ENCODE assay signal across 15 mouse cellular contexts in genomic region chr10:122808186-122808585, GRCm38 (mm10).
DNase-seq lines count a peak whose midpoint lies in the region; ATAC-seq lines count a peak whose summit lies in the region.
"Had no signal": no experiment of that assay in that cellular context is flagged by ENCODE, and none has a peak within 500 bp of the region (broad histone marks: within the 10 kb centered on the region; RNA-seq: fewer than 3 reads in every experiment).

No protein-coding gene starts in this region.

- peaks cover 13% of the 10 kb centered on the region for H3K4me1 ChIP-seq in forebrain, embryonic 16.5 days (replicated peaks; ENCODE audit: control insufficient read depth, insufficient read depth, low read length)
- peaks cover 14% of the 10 kb centered on the region for H3K4me1 ChIP-seq in forebrain, embryonic 13.5 days
- peaks cover 13% of the 10 kb centered on the region for H3K4me1 ChIP-seq in hindbrain, embryonic 14.5 days (replicated peaks; ENCODE audit: control insufficient read depth, insufficient read depth, low read length)
- H3K4me1 ChIP-seq in hindbrain, embryonic 16.5 days (ENCODE audit: control insufficient read depth, insufficient read depth, low read depth, low read length): peaks cover 11% of the 10 kb centered on the region
- peaks cover 8% of the 10 kb centered on the region for H3K4me1 ChIP-seq in lung, embryonic 15.5 days
- H3K4me1 ChIP-seq in intestine, embryonic 15.5 days (replicated peaks): 0 out of 2 replicates have a peak, but pooled peaks cover 4% of the 10 kb centered on the region

- 63% methylated on average over 4 of the region's 4 CpGs for WGBS in forebrain, embryonic 16.5 days
- 70% methylated on average over 4 of the region's 4 CpGs for WGBS in forebrain, embryonic 13.5 days
- WGBS in hindbrain, embryonic 14.5 days: 47% methylated on average over 4 of the region's 4 CpGs
- 45% methylated on average over 4 of the region's 4 CpGs for WGBS in hindbrain, embryonic 16.5 days
- 78% methylated on average over 4 of the region's 4 CpGs for WGBS in lung, embryonic 15.5 days
- 73% methylated on average over 4 of the region's 4 CpGs for WGBS in intestine, embryonic 15.5 days

- H3K9me3 ChIP-seq in forebrain, embryonic 16.5 days (ENCODE audit: control insufficient read depth, low read length): no peaks in the 10 kb centered on the region
- H3K9me3 ChIP-seq in forebrain, embryonic 13.5 days (replicated peaks): peaks cover 5% of the 10 kb centered on the region; the same call in 1 of the 2 replicates
- H3K9me3 ChIP-seq in hindbrain, embryonic 14.5 days (ENCODE audit: control insufficient read depth, low read length): peaks cover 10% of the 10 kb centered on the region; the same call in 1 of the 2 replicates
- peaks cover 6% of the 10 kb centered on the region; the same call in 1 of the 2 replicates for H3K9me3 ChIP-seq in hindbrain, embryonic 16.5 days (ENCODE audit: control insufficient read depth, low read length)
- no peaks in the 10 kb centered on the region for H3K9me3 ChIP-seq in lung, embryonic 15.5 days
- no peaks in the 10 kb centered on the region for H3K9me3 ChIP-seq in intestine, embryonic 15.5 days

- no peaks in the 10 kb centered on the region for H3K27me3 ChIP-seq in forebrain, embryonic 16.5 days (replicated peaks; ENCODE audit: control insufficient read depth, insufficient read depth, low read length)
- H3K27me3 ChIP-seq in forebrain, embryonic 13.5 days: no peaks in the 10 kb centered on the region
- no peaks in the 10 kb centered on the region for H3K27me3 ChIP-seq in hindbrain, embryonic 14.5 days (ENCODE audit: control insufficient read depth, insufficient read depth, low read length)
- no peaks in the 10 kb centered on the region for H3K27me3 ChIP-seq in hindbrain, embryonic 16.5 days (replicated peaks; ENCODE audit: control insufficient read depth, insufficient read depth, low read length)
- H3K27me3 ChIP-seq in lung, embryonic 15.5 days: no peaks in the 10 kb centered on the region
- H3K27me3 ChIP-seq in intestine, embryonic 15.5 days (replicated peaks): no peaks in the 10 kb centered on the region
- H3K27me3 ChIP-seq: midbrain, embryonic 12.5 days had no signal

- peak; percentile 13 for ATAC-seq in forebrain, embryonic 16.5 days
- ATAC-seq in forebrain, embryonic 13.5 days: no peak
- ATAC-seq in hindbrain, embryonic 14.5 days (ENCODE audit: low FRiP score): no peak
- ATAC-seq in hindbrain, embryonic 16.5 days: no peak
- no peak for ATAC-seq in lung, embryonic 15.5 days (ENCODE audit: borderline replicate concordance, extremely low read depth, low FRiP score, low TSS enrichment)
- no peak for ATAC-seq in intestine, embryonic 15.5 days

- no peak overlapping the region for H3K4me3 ChIP-seq in forebrain, embryonic 16.5 days (replicated peaks; ENCODE audit: low read length)
- H3K4me3 ChIP-seq in forebrain, embryonic 13.5 days: no peak overlapping the region
- no peak overlapping the region for H3K4me3 ChIP-seq in hindbrain, embryonic 14.5 days (replicated peaks; ENCODE audit: low read length)
- H3K4me3 ChIP-seq in hindbrain, embryonic 16.5 days (ENCODE audit: low read length): no peak overlapping the region
- no peak overlapping the region for H3K4me3 ChIP-seq in lung, embryonic 15.5 days
- H3K4me3 ChIP-seq in intestine, embryonic 15.5 days (replicated peaks): no peak overlapping the region
- H3K4me3 ChIP-seq: midbrain, embryonic 12.5 days had no signal

- H3K4me2 ChIP-seq in forebrain, embryonic 16.5 days (ENCODE audit: low read length): no peak overlapping the region; the same call in 1 of the 2 replicates
- H3K4me2 ChIP-seq in forebrain, embryonic 13.5 days: no peak overlapping the region
- no peak overlapping the region for H3K4me2 ChIP-seq in hindbrain, embryonic 14.5 days (replicated peaks)
- H3K4me2 ChIP-seq in hindbrain, embryonic 16.5 days (ENCODE audit: low read length): no peak overlapping the region
- no peak overlapping the region for H3K4me2 ChIP-seq in lung, embryonic 15.5 days
- no peak overlapping the region for H3K4me2 ChIP-seq in intestine, embryonic 15.5 days (replicated peaks)
- H3K4me2 ChIP-seq: midbrain, embryonic 12.5 days had no signal

- no peaks in the 10 kb centered on the region for H3K36me3 ChIP-seq in forebrain, embryonic 16.5 days (ENCODE audit: control insufficient read depth, insufficient read depth)
- H3K36me3 ChIP-seq in forebrain, embryonic 13.5 days (ENCODE audit: poor library complexity, severe bottlenecking): no peaks in the 10 kb centered on the region
- H3K36me3 ChIP-seq in hindbrain, embryonic 14.5 days (replicated peaks; ENCODE audit: control insufficient read depth, insufficient read depth): no peaks in the 10 kb centered on the region
- peaks cover 5% of the 10 kb centered on the region for H3K36me3 ChIP-seq in hindbrain, embryonic 16.5 days (ENCODE audit: control insufficient read depth, insufficient read depth, low read length)
- no peaks in the 10 kb centered on the region for H3K36me3 ChIP-seq in lung, embryonic 15.5 days
- H3K36me3 ChIP-seq in intestine, embryonic 15.5 days: no peaks in the 10 kb centered on the region
- H3K36me3 ChIP-seq: midbrain, embryonic 12.5 days had no signal

- peak overlapping the region; percentile 82 for H3K27ac ChIP-seq in forebrain, embryonic 16.5 days (ENCODE audit: low read length)
- no peak overlapping the region for H3K27ac ChIP-seq in forebrain, embryonic 13.5 days
- peak overlapping the region; percentile 2; the same call in 1 of the 2 replicates for H3K27ac ChIP-seq in hindbrain, embryonic 14.5 days
- H3K27ac ChIP-seq in hindbrain, embryonic 16.5 days (ENCODE audit: low read depth, low read length): no peak overlapping the region
- no peak overlapping the region for H3K27ac ChIP-seq in lung, embryonic 15.5 days
- no peak overlapping the region for H3K27ac ChIP-seq in intestine, embryonic 15.5 days

- DNase-seq in hindbrain, embryonic 14.5 days (ENCODE audit: low spot score): no peak
- no peak for DNase-seq in lung, adult 18-20 months
- peak; percentile 80 for DNase-seq in telencephalon, adult 2 months (ENCODE audit: low read depth, low spot score)
- DNase-seq: adrenal gland, adult 2 months; heart, postnatal 36 days; kidney, adult 18-20 months; kidney, postnatal 36 days; lung, postnatal 4 days; thymus, postnatal 25 days had no signal

- peak overlapping the region; percentile 24; the same call in 1 of the 2 replicates for H3K9ac ChIP-seq in forebrain, embryonic 16.5 days (replicated peaks; ENCODE audit: low read depth, low read length)
- H3K9ac ChIP-seq in forebrain, embryonic 13.5 days: no peak overlapping the region
- H3K9ac ChIP-seq in hindbrain, embryonic 14.5 days: no peak overlapping the region
- H3K9ac ChIP-seq in hindbrain, embryonic 16.5 days (ENCODE audit: low read depth, low read length): no peak overlapping the region
- 0 out of 2 replicates have a peak overlapping the region, but pooled peaks have one; percentile 23 for H3K9ac ChIP-seq in lung, embryonic 15.5 days
- H3K9ac ChIP-seq in intestine, embryonic 15.5 days: no peak overlapping the region
- H3K9ac ChIP-seq: midbrain, embryonic 12.5 days had no signal

Comparison
In these comparisons a context has a peak if more than half of its experiments do, and no peak if none do; other contexts are left out.
1. H3K27ac ChIP-seq: peak in forebrain, embryonic 16.5 days (single experiment) and hindbrain, embryonic 14.5 days (single experiment); none in forebrain, embryonic 13.5 days (single experiment), hindbrain, embryonic 16.5 days (single experiment), lung, embryonic 15.5 days (single experiment) and intestine, embryonic 15.5 days (single experiment).
2. H3K9ac ChIP-seq: peak in forebrain, embryonic 16.5 days (single experiment) and lung, embryonic 15.5 days (single experiment); none in forebrain, embryonic 13.5 days (single experiment), hindbrain, embryonic 14.5 days (single experiment), hindbrain, embryonic 16.5 days (single experiment) and intestine, embryonic 15.5 days (single experiment).